Mouse (Mus musculus): ENCODE measurements around the gene Nicn1. TPM values are rescaled to one million over a fixed set of nuclear protein-coding genes. Genes with fewer than 3 reads are reported as not detected.

The Nicn1 gene
- polyA plus RNA-seq, 1 experiment, result 37.9 TPM

DNA sequence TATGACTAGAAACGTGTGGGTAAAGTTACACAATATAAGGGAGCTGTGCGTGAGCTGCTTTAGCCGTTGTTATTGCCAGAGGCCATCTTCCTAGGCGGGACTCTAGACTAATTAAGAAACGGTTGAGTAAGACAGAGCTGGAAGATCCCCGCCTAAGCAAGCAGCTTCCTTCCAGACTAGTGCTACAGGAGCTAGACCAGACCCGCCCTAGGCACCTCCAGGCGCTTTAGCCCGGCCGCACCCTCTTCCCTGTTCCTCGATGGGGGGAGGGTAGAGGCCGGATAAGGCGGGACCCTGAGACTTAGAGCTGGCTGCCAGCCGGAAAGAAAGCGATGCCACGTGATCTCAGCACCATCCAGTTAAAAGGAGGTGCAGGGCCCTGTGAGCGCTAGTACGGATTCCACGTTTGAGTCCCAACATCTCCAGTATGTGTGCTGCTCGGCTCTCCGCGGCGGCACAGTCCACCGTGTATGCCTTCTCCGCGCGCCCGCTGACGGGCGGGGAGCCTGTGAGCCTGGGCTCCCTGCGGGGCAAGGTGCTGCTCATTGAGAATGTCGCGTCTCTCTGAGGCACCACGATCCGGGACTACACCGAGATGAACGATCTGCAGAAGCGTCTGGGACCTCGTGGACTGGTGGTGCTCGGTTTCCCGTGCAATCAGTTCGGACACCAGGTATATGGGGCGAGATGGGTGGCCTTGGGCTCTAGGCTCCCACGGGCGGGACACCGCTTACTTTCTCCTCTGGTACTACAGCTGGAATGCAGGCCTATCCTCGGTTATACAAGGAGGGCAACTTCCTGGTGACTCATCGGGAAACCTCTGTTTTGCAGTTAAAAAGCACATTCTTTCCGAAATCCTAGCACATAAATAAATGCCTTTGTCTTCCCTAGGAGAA lies 48.9 kb downstream of the Nicn1 start, which contains the start of gene Gpx1:
Gpx1 (plus strand) TSS at position 18 of the 896 bp plus-strand sequence.
- no peaks in the 10 kb centered on the region for H3K27me3 ChIP-seq (ENCODE audit: control insufficient read depth, insufficient read depth, insufficient read length)
- H3K4me2 ChIP-seq (ENCODE audit: low read depth), result peak within 1 kb of the TSS; percentile 94
- peaks cover 12% of the 10 kb centered on the region for H3K79me2 ChIP-seq (ENCODE audit: control insufficient read depth, insufficient read depth)
- H3K36me3 ChIP-seq (ENCODE audit: control insufficient read depth, insufficient read depth), result peaks cover 10% of the 10 kb centered on the region
- H3ac ChIP-seq (ENCODE audit: control insufficient read depth, insufficient read length), result peak within 1 kb of the TSS; percentile 84
- TF ChIP-seq POLR2A (IDR thresholded peaks at IDR 0.05; ENCODE audit: insufficient read length, low read depth) (peak; percentile 98), USF1 (IDR thresholded peaks at IDR 0.05; ENCODE audit: low read depth) (peak; percentile 97), SRF (IDR thresholded peaks at IDR 0.05; ENCODE audit: control insufficient read depth, insufficient read length, low read depth) (peak; percentile 50), REST (IDR thresholded peaks at IDR 0.05; ENCODE audit: insufficient read depth, insufficient read length) (peak; percentile 20), POLR2AphosphoS2 (IDR thresholded peaks at IDR 0.05; ENCODE audit: insufficient read length, low read depth) (peak; percentile 100), MYOD1 (IDR thresholded peaks at IDR 0.05; ENCODE audit: control insufficient read depth in 1 of 3, insufficient read length in 2 of 3, low read depth in 2 of 3) (no peak)
- H3K4me3 ChIP-seq, result peak within 1 kb of the TSS; percentile 56

DNA sequence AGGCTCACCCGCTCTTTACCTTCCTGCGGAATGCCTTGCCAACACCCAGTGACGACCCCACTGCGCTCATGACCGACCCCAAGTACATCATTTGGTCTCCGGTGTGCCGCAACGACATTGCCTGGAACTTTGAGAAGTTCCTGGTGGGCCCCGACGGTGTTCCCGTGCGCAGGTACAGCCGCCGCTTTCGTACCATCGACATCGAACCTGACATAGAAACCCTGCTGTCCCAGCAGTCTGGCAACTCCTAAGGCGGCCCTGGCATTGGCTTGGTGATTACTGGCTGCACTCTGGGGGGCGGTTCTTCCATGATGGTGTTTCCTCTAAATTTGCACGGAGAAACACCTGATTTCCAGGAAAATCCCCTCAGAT lies 49.6 kb downstream of the Nicn1 start:
- no peak for TF ChIP-seq USF1 (IDR thresholded peaks at IDR 0.05; ENCODE audit: low read depth)
- TF ChIP-seq TCF3 (IDR thresholded peaks at IDR 0.05; ENCODE audit: insufficient read length, low read depth), result no peak
- no peak for TF ChIP-seq E2F4 (IDR thresholded peaks at IDR 0.05; ENCODE audit: insufficient read depth)
- TF ChIP-seq POLR2A (IDR thresholded peaks at IDR 0.05; ENCODE audit: insufficient read length, low read depth), result no peak
- TF ChIP-seq MYOD1 (IDR thresholded peaks at IDR 0.05; ENCODE audit: control insufficient read depth in 1 of 3, insufficient read length in 2 of 3, low read depth in 2 of 3), result no peak
- no peak for TF ChIP-seq CEBPB (IDR thresholded peaks at IDR 0.05; ENCODE audit: insufficient read depth, poor library complexity, severe bottlenecking)
- no peak for TF ChIP-seq SRF (IDR thresholded peaks at IDR 0.05; ENCODE audit: control insufficient read depth, insufficient read length, low read depth)
- TF ChIP-seq TCF12 (IDR thresholded peaks at IDR 0.05; ENCODE audit: insufficient read depth, poor library complexity, severe bottlenecking), result no peak
- no peak for TF ChIP-seq MAX (IDR thresholded peaks at IDR 0.05; ENCODE audit: low read depth)
- no peak for TF ChIP-seq REST (IDR thresholded peaks at IDR 0.05; ENCODE audit: insufficient read depth, insufficient read length)
- TF ChIP-seq POLR2AphosphoS2 (IDR thresholded peaks at IDR 0.05; ENCODE audit: insufficient read length, low read depth), result no peak
- no peak for TF ChIP-seq MYOG (IDR thresholded peaks at IDR 0.05; ENCODE audit: control insufficient read depth in 1 of 3, insufficient read depth in 1 of 3, insufficient read length in 2 of 3, low read depth in 2 of 3)
- Histone ChIP-seq H3ac (ENCODE audit: control insufficient read depth, insufficient read length) (peak overlapping the region; percentile 84), H3K4me2 (ENCODE audit: low read depth) (peak overlapping the region; percentile 94), H3K79me2 (ENCODE audit: control insufficient read depth, insufficient read depth) (peaks cover 12% of the 10 kb centered on the region), H3K36me3 (ENCODE audit: control insufficient read depth, insufficient read depth) (peaks cover 7% of the 10 kb centered on the region), H3K4me3 (peak overlapping the region; percentile 56), H3K27me3 (ENCODE audit: control insufficient read depth, insufficient read depth, insufficient read length) (no peaks in the 10 kb centered on the region)

DNA sequence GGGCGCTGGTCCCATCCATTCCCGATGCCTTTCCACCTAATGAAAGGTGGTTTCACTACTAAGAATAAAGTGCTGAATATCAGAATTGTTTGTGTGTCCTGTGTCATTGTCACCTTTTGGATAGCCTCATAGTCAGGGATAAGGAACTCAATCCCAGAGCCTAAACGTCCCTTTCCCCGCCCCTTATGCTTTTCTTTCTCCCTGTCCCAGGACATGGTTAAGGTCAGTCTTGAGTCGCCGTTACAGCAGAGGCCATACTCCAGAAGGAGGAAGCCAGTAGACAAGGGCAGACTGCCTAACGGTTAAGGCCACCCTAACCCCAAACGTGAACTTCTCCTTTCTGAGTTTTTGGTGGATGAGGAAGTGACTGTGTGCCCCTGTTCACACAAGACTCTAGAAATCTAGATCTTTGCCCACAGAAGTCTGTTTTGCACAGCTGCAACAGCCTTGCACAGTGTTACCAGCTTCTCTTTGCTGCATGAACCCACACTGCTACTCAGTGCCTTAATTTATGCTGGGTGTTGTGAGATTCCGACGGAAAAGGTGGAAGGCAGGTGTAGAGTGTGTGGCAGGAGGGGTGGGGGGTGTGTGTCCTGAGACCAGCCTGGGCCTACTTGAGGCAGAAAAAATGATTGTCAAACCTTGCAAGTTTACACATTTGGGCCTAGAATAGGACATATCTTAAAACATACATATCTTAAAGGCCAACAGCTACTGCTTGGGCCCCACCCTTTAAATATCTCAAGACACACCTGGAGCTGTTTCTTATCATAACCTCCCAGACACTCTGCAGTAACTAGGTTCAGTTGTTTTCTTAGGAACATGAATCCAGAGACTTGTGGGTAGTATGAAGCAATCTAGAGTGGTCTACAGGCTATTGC lies 50.3 kb downstream of the Nicn1 start:
- Histone ChIP-seq H3K27me3 (ENCODE audit: control insufficient read depth, insufficient read depth, insufficient read length) (no peaks in the 10 kb centered on the region), H3K36me3 (ENCODE audit: control insufficient read depth, insufficient read depth) (peaks cover under 1% of the 10 kb centered on the region), H3K4me3 (peak overlapping the region; percentile 56), H3K79me2 (ENCODE audit: control insufficient read depth, insufficient read depth) (peaks cover 12% of the 10 kb centered on the region), H3ac (ENCODE audit: control insufficient read depth, insufficient read length) (no peak overlapping the region), H3K4me2 (ENCODE audit: low read depth) (peak overlapping the region; percentile 94)
- TF ChIP-seq MYOG (IDR thresholded peaks at IDR 0.05; ENCODE audit: control insufficient read depth in 1 of 3, insufficient read depth in 1 of 3, insufficient read length in 2 of 3, low read depth in 2 of 3) (no peak), TCF3 (IDR thresholded peaks at IDR 0.05; ENCODE audit: insufficient read length, low read depth) (no peak), SRF (IDR thresholded peaks at IDR 0.05; ENCODE audit: control insufficient read depth, insufficient read length, low read depth) (no peak), MYOD1 (IDR thresholded peaks at IDR 0.05; ENCODE audit: control insufficient read depth in 1 of 3, insufficient read length in 2 of 3, low read depth in 2 of 3) (no peak), USF1 (IDR thresholded peaks at IDR 0.05; ENCODE audit: low read depth) (no peak), POLR2AphosphoS2 (IDR thresholded peaks at IDR 0.05; ENCODE audit: insufficient read length, low read depth) (no peak), POLR2A (IDR thresholded peaks at IDR 0.05; ENCODE audit: insufficient read length, low read depth) (no peak), E2F4 (IDR thresholded peaks at IDR 0.05; ENCODE audit: insufficient read depth) (no peak), TCF12 (IDR thresholded peaks at IDR 0.05; ENCODE audit: insufficient read depth, poor library complexity, severe bottlenecking) (no peak), REST (IDR thresholded peaks at IDR 0.05; ENCODE audit: insufficient read depth, insufficient read length) (no peak), CEBPB (IDR thresholded peaks at IDR 0.05; ENCODE audit: insufficient read depth, poor library complexity, severe bottlenecking) (no peak)

DNA sequence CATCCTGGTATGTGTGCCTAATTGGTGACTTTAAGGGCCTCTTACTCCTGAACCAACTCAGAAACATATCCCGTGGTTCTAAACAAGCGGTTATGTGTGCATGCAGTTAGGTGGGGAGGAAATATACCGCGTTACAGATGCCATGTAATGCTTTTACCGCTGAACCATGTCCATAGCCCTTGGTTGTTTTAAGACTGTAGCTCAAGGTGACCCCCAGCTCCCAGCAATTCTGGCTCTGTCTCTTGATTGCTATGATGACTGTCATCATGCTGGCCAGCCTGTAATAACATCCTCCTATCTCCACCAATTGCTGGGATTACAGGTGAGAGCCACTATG lies 50.9 kb downstream of the Nicn1 start:
- H3ac ChIP-seq (ENCODE audit: control insufficient read depth, insufficient read length), result no peak overlapping the region
- peak; percentile 13 for TF ChIP-seq POLR2AphosphoS2 (IDR thresholded peaks at IDR 0.05; ENCODE audit: insufficient read length, low read depth)
- TF ChIP-seq SRF (IDR thresholded peaks at IDR 0.05; ENCODE audit: control insufficient read depth, insufficient read length, low read depth), result no peak
- no peak for TF ChIP-seq POLR2A (IDR thresholded peaks at IDR 0.05; ENCODE audit: insufficient read length, low read depth)
- no peak for TF ChIP-seq REST (IDR thresholded peaks at IDR 0.05; ENCODE audit: insufficient read depth, insufficient read length)
- TF ChIP-seq MYOD1 (IDR thresholded peaks at IDR 0.05; ENCODE audit: control insufficient read depth in 1 of 3, insufficient read length in 2 of 3, low read depth in 2 of 3), result no peak
- no peak overlapping the region for H3K4me3 ChIP-seq
- H3K79me2 ChIP-seq (ENCODE audit: control insufficient read depth, insufficient read depth), result peaks cover 12% of the 10 kb centered on the region
- H3K27me3 ChIP-seq (ENCODE audit: control insufficient read depth, insufficient read depth, insufficient read length), result no peaks in the 10 kb centered on the region
- H3K4me2 ChIP-seq (ENCODE audit: low read depth), result peak overlapping the region; percentile 94
- no peaks in the 10 kb centered on the region for H3K36me3 ChIP-seq (ENCODE audit: control insufficient read depth, insufficient read depth)
